Mouse (Mus musculus): Measurements from ENCODE around the gene Sema3f. TPM values are rescaled to one million over a fixed set of nuclear protein-coding genes. Genes with fewer than 3 reads are reported as not detected.
A peak's percentile ranks its signal among the peaks of the same experiment; 100 is the strongest.

The Sema3f gene
- polyA plus RNA-seq, 2 experiments, result 0.69 to 3.5 TPM

DNA sequence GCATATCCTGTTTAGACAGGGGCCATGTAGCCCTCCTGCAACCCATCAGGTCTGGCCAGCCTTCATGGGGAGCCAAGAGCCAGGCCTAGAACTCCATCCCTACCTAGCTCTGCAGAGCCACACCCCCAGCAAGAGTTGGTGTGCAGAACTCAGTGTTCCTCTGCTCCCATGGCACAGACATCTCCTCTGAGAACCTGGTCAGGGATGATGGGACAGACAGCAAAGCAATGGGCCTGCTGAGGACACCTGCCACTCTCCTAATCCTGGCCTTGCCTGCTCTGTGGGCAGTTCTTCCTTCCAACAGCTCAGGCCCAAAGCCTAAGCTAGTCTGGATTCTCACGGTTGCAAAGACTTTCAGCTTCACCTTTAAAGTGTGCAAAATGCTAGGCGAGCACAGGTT is 5.4 kb upstream of the Sema3f start:
- ATAC-seq (ENCODE audit: insufficient read depth) (no peak), DNase-seq (ENCODE audit: low read depth in 3 of 3, low spot score in 3 of 3) (no peak)
- Histone ChIP-seq H3K27ac (no peak overlapping the region), H3K4me3 (ENCODE audit: insufficient read depth in 1 of 2, low read depth in 2 of 2, low read length in 2 of 2) (no peak overlapping the region), H3K9ac (replicated peaks) (no peak overlapping the region), H3K36me3 (replicated peaks; ENCODE audit: control insufficient read depth, insufficient read depth, low read depth) (no peaks in the 10 kb centered on the region), H3K9me3 (ENCODE audit: control insufficient read depth, low read length) (no peaks in the 10 kb centered on the region), H3K4me2 (ENCODE audit: low read depth) (no peak overlapping the region), H3K27me3 (ENCODE audit: control insufficient read depth, insufficient read depth, low read length) (peaks cover 13% of the 10 kb centered on the region), H3K4me1 (replicated peaks; ENCODE audit: control insufficient read depth in 2 of 2, insufficient read depth in 2 of 2, low read length in 1 of 2) (no peaks in the 10 kb centered on the region; a peak in 1 of 4 replicates)
- TF ChIP-seq CTCF (IDR thresholded peaks at IDR 0.05; ENCODE audit: low read depth) (no peak), EP300 (IDR thresholded peaks at IDR 0.05; ENCODE audit: low read depth) (no peak)
- WGBS (ENCODE audit: insufficient replicate concordance), result 58% methylated on average over 2 of the region's 2 CpGs

DNA sequence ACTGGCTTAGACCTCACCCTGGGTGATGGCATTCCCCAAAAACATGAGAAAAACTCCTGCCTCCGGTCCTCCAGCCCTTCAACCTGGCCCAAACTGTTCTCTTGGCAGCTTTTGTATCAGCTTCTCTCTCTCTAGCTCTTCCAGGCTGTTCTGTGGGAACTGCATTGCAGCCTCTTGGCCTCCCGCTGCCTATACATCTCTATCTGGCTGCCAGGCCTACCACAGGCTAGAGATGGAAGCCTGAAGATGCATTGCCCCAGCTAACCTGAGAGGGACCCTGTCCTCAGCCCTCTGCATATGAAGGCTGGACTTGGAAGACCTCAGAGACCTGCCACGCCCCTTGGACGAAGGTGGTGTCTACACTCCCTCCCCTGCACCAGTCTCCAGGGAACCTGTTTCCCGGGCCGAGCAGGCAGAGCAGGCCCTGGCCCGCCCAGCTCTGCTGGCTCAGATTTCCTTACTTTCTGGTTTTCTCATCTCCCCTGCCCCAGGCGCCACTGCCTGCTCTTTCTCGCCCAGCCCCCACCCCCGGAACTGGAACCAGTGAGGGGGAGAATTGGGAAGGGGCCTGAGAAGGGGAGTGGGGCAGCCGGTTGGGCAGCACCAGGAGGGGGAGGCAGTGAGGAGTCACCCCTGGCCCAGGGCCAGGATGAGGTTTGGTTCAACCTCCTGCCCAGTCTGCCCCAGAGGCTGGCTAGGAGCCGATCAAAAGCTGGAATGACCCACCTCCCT is 4.1 kb upstream of the Sema3f start:
- TF ChIP-seq CTCF (IDR thresholded peaks at IDR 0.05; ENCODE audit: low read depth) (no peak), EP300 (IDR thresholded peaks at IDR 0.05; ENCODE audit: low read depth) (no peak)
- H3K9me3 ChIP-seq (ENCODE audit: control insufficient read depth, low read length), result no peaks in the 10 kb centered on the region
- no peaks in the 10 kb centered on the region; a peak in 1 of 4 replicates for H3K4me1 ChIP-seq (replicated peaks; ENCODE audit: control insufficient read depth in 2 of 2, insufficient read depth in 2 of 2, low read length in 1 of 2)
- WGBS (ENCODE audit: insufficient replicate concordance), result 31% methylated on average over 12 of the region's 12 CpGs
- peaks cover 25% of the 10 kb centered on the region for H3K27me3 ChIP-seq (ENCODE audit: control insufficient read depth, insufficient read depth, low read length)
- no peaks in the 10 kb centered on the region for H3K36me3 ChIP-seq (replicated peaks; ENCODE audit: control insufficient read depth, insufficient read depth, low read depth)
- ATAC-seq (ENCODE audit: insufficient read depth) (no peak), DNase-seq (ENCODE audit: low read depth in 3 of 3, low spot score in 3 of 3) (no peak)
- no peak overlapping the region for H3K4me2 ChIP-seq (ENCODE audit: low read depth)
- H3K4me3 ChIP-seq (ENCODE audit: insufficient read depth in 1 of 2, low read depth in 2 of 2, low read length in 2 of 2), result no peak overlapping the region
- H3K9ac ChIP-seq (replicated peaks), result no peak overlapping the region
- H3K27ac ChIP-seq, result no peak overlapping the region

DNA sequence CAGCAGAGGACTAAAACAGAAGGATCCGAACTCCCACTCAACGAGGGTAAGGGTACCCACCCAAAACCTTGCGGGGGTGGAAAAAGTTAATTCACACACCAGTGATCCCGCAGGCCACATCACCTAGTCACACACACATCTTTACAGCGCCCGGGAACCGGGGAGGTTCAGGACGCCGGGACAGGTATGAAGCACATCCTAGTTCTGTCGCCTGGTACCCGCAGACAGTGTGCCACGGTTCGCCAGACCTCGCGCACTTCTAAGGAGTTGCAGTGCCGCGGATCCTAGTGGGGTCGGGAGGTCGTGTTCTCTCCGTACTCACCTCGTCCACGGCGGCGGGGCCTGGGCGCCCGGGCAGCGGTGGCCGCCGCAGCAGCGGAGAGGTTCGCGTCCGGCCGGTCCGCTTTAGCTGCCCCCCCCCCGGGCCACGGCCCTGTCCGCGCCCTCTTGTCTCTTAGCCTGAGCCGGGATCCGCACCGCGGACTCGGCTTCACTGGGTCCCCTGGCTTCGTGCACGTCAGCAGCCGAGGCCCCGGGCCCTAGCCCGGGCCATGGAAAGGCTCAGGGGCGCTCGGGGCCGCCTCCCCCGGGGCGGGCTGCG is 1.1 kb downstream of the Sema3f start:
- no peak for TF ChIP-seq CTCF (IDR thresholded peaks at IDR 0.05; ENCODE audit: low read depth)
- no peak for TF ChIP-seq EP300 (IDR thresholded peaks at IDR 0.05; ENCODE audit: low read depth)
- Histone ChIP-seq H3K4me3 (ENCODE audit: insufficient read depth in 1 of 2, low read depth in 2 of 2, low read length in 2 of 2) (peak overlapping the region; percentile 50 to 57), H3K27me3 (ENCODE audit: control insufficient read depth, insufficient read depth, low read length) (peaks cover 63% of the 10 kb centered on the region), H3K9ac (replicated peaks) (peak overlapping the region; percentile 20; the same call in 1 of the 2 replicates), H3K4me1 (replicated peaks; ENCODE audit: control insufficient read depth in 2 of 2, insufficient read depth in 2 of 2, low read length in 1 of 2) (no peaks in the 10 kb centered on the region; a peak in 1 of 4 replicates), H3K9me3 (ENCODE audit: control insufficient read depth, low read length) (no peaks in the 10 kb centered on the region), H3K36me3 (replicated peaks; ENCODE audit: control insufficient read depth, insufficient read depth, low read depth) (no peaks in the 10 kb centered on the region), H3K27ac (no peak overlapping the region), H3K4me2 (ENCODE audit: low read depth) (peak overlapping the region; percentile 74)
- DNase-seq (ENCODE audit: low read depth in 3 of 3, low spot score in 3 of 3) (no peak), ATAC-seq (ENCODE audit: insufficient read depth) (no peak)
- WGBS (ENCODE audit: insufficient replicate concordance), result under 1% methylated on average over 55 of the region's 55 CpGs

DNA sequence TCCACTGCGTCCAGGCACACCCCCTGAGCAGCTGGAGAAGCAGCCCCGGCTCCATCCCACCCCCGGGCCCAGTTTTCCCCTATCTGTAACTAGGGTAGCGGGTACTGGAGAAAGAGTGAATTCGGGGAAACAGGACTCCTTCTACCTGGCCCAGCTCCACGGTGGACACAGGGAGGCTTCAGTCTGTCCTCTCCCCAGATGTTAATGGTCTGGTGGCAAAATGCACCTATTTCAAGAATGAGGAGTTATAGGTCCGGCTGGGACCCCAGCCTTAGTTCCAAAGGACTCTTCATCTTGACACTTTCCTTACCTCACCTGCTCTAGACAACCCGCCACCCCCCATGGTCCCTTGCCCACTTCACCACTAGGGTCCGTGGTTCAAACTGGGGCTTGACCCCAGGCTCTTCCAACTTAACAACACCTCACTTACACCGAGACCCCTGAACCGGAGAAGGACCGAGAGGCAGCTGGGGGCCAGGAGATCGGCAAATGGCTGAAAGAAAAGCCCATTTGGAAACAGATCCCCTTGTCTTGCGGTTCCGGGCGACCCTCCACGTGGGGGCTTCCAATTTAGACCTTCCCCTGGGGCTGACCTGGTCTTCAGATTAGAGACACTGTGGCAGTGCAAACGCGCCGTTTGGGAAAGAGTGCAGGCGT is 1.7 kb downstream of the Sema3f start:
- H3K9me3 ChIP-seq (ENCODE audit: control insufficient read depth, low read length), result no peaks in the 10 kb centered on the region
- no peak overlapping the region for H3K9ac ChIP-seq (replicated peaks)
- peak overlapping the region; percentile 74 for H3K4me2 ChIP-seq (ENCODE audit: low read depth)
- no peaks in the 10 kb centered on the region for H3K36me3 ChIP-seq (replicated peaks; ENCODE audit: control insufficient read depth, insufficient read depth, low read depth)
- no peak overlapping the region for H3K27ac ChIP-seq
- ATAC-seq (ENCODE audit: insufficient read depth) (no peak), DNase-seq (ENCODE audit: low read depth in 3 of 3, low spot score in 3 of 3) (no peak)
- TF ChIP-seq CTCF (IDR thresholded peaks at IDR 0.05; ENCODE audit: low read depth), result no peak
- peak overlapping the region; percentile 50 to 57; a peak in 3 of 4 replicates for H3K4me3 ChIP-seq (ENCODE audit: insufficient read depth in 1 of 2, low read depth in 2 of 2, low read length in 2 of 2)
- 5% methylated on average over 21 of the region's 21 CpGs for WGBS (ENCODE audit: insufficient replicate concordance)
- no peaks in the 10 kb centered on the region for H3K4me1 ChIP-seq (replicated peaks; ENCODE audit: control insufficient read depth in 2 of 2, insufficient read depth in 2 of 2, low read length in 1 of 2)
- peaks cover 63% of the 10 kb centered on the region for H3K27me3 ChIP-seq (ENCODE audit: control insufficient read depth, insufficient read depth, low read length)
